Mouse (Mus musculus): Measurements from ENCODE around the gene Cracr2b.

DNA sequence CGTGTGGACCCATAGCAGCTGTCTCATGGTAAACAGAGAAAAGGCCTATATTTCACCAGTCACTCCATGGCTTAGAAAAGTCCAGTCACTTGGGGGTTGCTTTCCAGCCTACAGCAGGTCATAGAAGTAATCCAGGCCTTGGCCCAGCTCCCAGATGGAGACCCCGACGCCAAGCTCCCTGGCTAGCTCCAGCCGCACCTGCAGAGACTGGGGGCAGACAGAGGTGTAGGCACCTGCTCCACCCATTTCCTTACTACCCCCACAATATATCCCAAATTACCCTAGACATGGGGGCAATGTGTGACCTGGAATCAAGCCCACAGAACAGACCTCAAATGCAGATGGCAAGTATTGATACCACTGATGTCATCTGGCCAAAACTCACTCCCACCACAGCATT is 35.0 kb downstream of the Cracr2b start:
- TF ChIP-seq FOSL1 (IDR thresholded peaks at IDR 0.05; ENCODE audit: insufficient read depth, low read length, poor library complexity, severe bottlenecking) (no peak), CTCF (IDR thresholded peaks at IDR 0.05; ENCODE audit: control insufficient read depth, insufficient read depth, insufficient read length) (no peak), MYOG (IDR thresholded peaks at IDR 0.05; ENCODE audit: control insufficient read depth, extremely low read depth, insufficient read length) (no peak), USF1 (IDR thresholded peaks at IDR 0.05; ENCODE audit: low read depth) (no peak), MYOD1 (IDR thresholded peaks at IDR 0.05; ENCODE audit: control insufficient read depth, insufficient read length, low read depth) (no peak)

Measured in C2C12 (cell line).